Mouse (Mus musculus) heart, adult 10 weeks (tissue): ENCODE data around the gene Hsf2bp. TPM values are rescaled to one million over a fixed set of nuclear protein-coding genes. Genes with fewer than 3 reads are reported as not detected.

Experiments used
- polyA plus RNA-seq: library from polyadenylated mRNA; stranded (reverse); fragments of 350-450 nt; fragmentation: Illumina TruSeq; extraction: RNeasy Lipid Tissue Mini Kit (QIAGEN cat#74804); gene quantifications from one replicate; pipeline ENCODE4 v1.2.3, GENCODE M21; 2014; ENCODE audit warnings: low read depth, low replicate concordance

The Hsf2bp gene
- polyA plus RNA-seq = 1.4 TPM

DNA sequence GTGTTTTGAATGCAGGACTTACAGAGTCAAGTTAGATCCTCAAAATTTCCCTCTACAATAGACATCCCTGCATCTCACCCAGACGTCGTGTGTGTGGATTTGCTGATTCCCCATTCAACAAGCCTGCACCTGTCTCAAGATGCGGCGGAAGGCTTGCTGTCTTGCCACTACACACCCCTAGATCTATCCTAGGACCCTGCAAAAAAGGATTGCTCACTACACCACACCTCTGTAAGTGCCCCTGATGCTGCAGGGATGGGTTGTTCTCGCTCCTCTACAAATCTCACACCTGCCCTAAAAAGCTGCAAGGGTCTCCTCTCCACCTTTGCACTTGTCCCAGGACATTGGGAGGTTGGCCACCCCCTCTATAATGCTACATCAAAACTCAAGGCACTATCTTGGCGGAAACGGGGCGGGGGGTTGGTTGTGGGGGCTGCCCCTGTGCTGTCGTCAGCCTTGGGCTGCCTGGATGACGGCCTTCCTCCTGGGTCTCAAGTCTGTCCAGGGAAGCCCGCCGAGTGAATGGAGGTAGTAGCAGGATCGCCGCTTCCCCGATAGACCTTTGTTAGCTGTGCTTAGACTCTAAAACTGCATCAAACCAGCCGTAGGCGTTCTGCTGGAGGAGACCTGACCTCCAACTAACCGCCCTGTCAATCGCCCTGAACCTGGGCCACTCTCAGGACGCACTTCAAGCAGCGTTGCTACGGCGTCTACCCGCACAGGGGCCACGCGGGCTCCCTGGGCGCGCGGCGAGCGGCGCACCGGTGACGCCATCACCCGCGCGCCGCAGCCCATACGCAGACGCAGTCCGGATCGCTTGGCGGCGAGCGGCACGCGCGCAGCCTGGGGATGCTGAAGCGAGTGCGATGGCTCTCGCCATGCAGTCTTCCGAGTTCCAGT is at the start of gene Hsf2bp, which contains the start of gene Rrp1b:
TSS of gene Hsf2bp (minus strand) at position 741 of the 900 bp plus-strand sequence.
TSS of gene Rrp1b (plus strand) at position 492 of the 900 bp plus-strand sequence.

Other genes starting within 250 kb of the Hsf2bp start
- gene Sik1, start 180.5 kb downstream of the Hsf2bp start, polyA plus RNA-seq = 27.4 TPM
- 8.7 TPM for gene Rrp1b, start 249 bp downstream of the Hsf2bp start, polyA plus RNA-seq
- gene Notch3, start 130.5 kb upstream of the Hsf2bp start, polyA plus RNA-seq = 16.3 TPM
- gene Ephx3, start 153.2 kb upstream of the Hsf2bp start, polyA plus RNA-seq = 1.7 TPM
- gene Brd4, start 248.4 kb upstream of the Hsf2bp start, polyA plus RNA-seq = 37.7 TPM